Comparison of ENCODE assay signal across 1 mouse cellular context in genomic region chr8:12906597-12906996, GRCm38 (mm10).
TF ChIP-seq lines count a peak whose summit lies in the region.

No protein-coding gene starts in this region.

TF ChIP-seq in CH12.LX, 34 proteins besides CTCF, POLR2A, EP300 and RAD21 (continued from another document):
- TF ChIP-seq BHLHE40 (IDR thresholded peaks at IDR 0.05; ENCODE audit: low read depth, low read length) (peak; percentile 22; the same call in 1 of the 2 replicates), ZC3H11A (IDR thresholded peaks at IDR 0.05; ENCODE audit: low read depth, low read length) (no peak), IRF4 (IDR thresholded peaks at IDR 0.05; ENCODE audit: low read depth, low read length) (peak; percentile 91), ETS1 (conservative IDR thresholded peaks at IDR 0.05; ENCODE audit: low read depth, low read length) (peak; percentile 29; the same call in 1 of the 2 replicates), ZNF384 (IDR thresholded peaks at IDR 0.05; ENCODE audit: low read depth, low read length) (no peak), MEF2A (IDR thresholded peaks at IDR 0.05; ENCODE audit: borderline replicate concordance, low read depth, low read length) (no peak), NELFE (IDR thresholded peaks at IDR 0.05; ENCODE audit: low read depth, low read length) (no peak), RCOR1 (conservative IDR thresholded peaks at IDR 0.05; ENCODE audit: low read depth, low read length) (no peak), KAT2A (IDR thresholded peaks at IDR 0.05; ENCODE audit: insufficient replicate concordance, low read length) (no peak), CHD2 (IDR thresholded peaks at IDR 0.05; ENCODE audit: low read length) (peak; percentile 75), MAX (IDR thresholded peaks at IDR 0.05; ENCODE audit: low read length) (no peak), MAZ (IDR thresholded peaks at IDR 0.05; ENCODE audit: low read depth, low read length) (no peak), SIN3A (IDR thresholded peaks at IDR 0.05; ENCODE audit: low read length) (no peak), TCF12 (IDR thresholded peaks at IDR 0.05; ENCODE audit: low read depth, low read length) (no peak), SMC3 (IDR thresholded peaks at IDR 0.05; ENCODE audit: low read depth, low read length) (no peak), PAX5 (IDR thresholded peaks at IDR 0.05; ENCODE audit: low read length) (no peak), ZKSCAN1 (IDR thresholded peaks at IDR 0.05; ENCODE audit: borderline replicate concordance, low read depth, low read length) (no peak), JUND (conservative IDR thresholded peaks at IDR 0.05; ENCODE audit: low read depth, low read length) (peak; percentile 48; the same call in 1 of the 2 replicates)
